In genomic region chr9:71974541-71974959, GRCm38 (mm10) we compare ENCODE assay signal across 8 mouse cellular contexts.
DNase-seq lines count a peak whose midpoint lies in the region.

No protein-coding gene starts in this region.

- peak; percentile 69 for DNase-seq in heart, adult 11 months
- DNase-seq in heart, postnatal 4 days: no peak
- DNase-seq in 3T3-L1 (ENCODE audit: low read depth, low spot score): peak; percentile 9
- DNase-seq in embryo, embryonic 9.5 days (ENCODE audit: extremely low spot score): peak; percentile 29
- peak; percentile 36 for DNase-seq in kidney, postnatal 14 days
- no peak for DNase-seq in spleen, postnatal 14 days (ENCODE audit: low spot score in 2 of 2)
- DNase-seq in ovary, postnatal 10 days (ENCODE audit: low spot score): no peak
- no peak for DNase-seq in adrenal gland, adult 18-20 months (ENCODE audit: low spot score in 2 of 2)

Comparison
In these comparisons a context has a peak if more than half of its experiments do, and no peak if none do; other contexts are left out.
1. DNase-seq: peak in heart, adult 11 months (single experiment), 3T3-L1 (single experiment), embryo, embryonic 9.5 days (single experiment) and kidney, postnatal 14 days (single experiment); none in heart, postnatal 4 days (single experiment), spleen, postnatal 14 days (0 of 2), ovary, postnatal 10 days (single experiment) and adrenal gland, adult 18-20 months (0 of 2).